Mouse (Mus musculus): ENCODE measurements around the gene Igdcc4.

Igdcc4 gene

DNA sequence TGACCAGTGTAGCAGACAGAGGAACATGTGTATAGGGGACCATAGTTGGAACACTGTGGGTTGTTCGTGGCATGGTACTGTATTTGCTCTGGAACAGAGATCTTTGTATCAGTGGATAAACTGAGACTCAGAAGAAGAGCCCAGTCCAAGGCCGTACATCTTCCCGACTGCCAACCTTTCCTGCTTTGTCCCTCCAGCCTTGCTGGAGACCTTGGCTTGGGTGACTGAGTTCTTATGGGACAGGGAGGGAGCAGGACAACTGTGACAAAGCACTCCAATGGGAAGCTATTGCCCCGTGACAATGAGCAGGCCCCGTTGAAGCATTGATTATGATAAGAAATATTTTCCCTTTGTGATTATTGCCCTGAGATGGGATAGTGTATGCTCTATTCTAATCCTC, 10.4 kb downstream of the Igdcc4 start:
- no peak for DNase-seq

GRCm38 (mm10) chr9:65113694-65114093, 12.4 kb downstream of the Igdcc4 start:
- DNase-seq = no peak

DNA sequence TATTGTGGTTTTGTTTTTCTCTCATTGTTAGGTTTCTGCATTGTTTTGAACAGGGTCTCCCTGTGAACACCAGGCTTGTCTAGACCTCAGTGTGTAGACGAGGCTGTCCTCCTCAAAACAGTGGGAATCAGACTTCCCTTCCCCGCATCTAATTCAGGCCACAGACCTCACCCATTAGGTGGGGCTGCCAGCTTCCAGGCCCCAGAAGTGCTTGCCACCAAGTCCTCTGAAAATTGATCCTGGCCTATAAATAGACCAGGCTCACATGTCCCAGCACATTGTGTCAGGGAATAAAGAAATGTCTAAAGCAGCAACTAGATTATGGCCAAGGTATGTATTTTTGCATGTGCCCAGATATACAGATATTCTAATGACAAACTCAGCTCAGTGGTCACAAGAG, 14.6 kb downstream of the Igdcc4 start:
- DNase-seq = no peak

GRCm38 (mm10) chr9:65117516-65117915, 16.2 kb downstream of the Igdcc4 start:
- no peak for DNase-seq

DNA sequence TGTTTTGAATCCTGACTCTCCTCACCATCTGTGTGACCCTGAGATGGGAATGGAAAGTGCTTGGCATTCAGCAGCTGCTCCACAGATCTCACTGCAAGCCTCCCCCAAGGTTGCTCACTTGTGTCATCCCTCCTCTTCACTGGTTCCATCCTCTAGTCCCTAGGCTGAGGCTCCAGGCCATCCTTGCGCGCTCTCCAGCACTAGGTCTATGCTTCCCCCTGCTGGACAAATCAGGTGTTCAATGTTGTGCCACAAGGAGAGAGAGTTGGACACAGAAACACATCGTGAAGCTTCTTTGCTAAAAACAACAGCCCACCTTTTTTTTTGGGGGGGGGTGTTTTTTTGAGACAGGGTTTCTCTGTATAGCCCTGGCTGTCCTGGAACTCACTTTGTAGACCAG, 19.6 kb downstream of the Igdcc4 start:
- peak; percentile 24 for DNase-seq

GRCm38 (mm10) chr9:65122545-65122944, 21.3 kb downstream of the Igdcc4 start:
- DNase-seq = no peak

DNA sequence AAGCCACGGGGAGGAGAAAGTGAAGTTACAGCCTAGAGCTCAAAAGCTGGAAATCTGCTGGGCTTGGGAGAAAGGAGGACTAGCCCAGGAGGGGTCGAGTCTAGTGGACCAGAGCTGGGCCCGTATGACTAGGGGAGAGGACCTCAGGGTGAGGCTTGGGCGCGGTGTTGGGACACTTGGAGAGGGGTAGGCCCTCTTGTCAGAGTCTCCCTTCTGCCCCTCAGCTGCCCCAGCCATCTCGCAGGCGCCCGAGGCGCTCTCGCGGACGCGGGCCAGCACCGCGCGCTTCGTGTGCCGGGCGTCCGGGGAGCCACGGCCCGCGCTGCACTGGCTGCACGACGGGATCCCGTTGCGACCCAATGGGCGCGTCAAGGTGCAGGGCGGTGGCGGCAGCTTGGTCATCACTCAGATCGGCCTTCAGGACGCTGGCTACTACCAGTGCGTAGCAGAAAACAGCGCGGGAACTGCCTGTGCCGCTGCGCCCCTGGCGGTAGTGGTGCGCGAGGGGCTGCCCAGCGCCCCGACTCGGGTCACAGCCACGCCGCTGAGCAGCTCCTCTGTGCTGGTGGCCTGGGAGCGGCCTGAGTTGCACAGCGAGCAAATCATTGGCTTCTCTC, 22.4 kb downstream of the Igdcc4 start:
- DNase-seq = no peak

- peak; percentile 23 for DNase-seq
These were observed 27.0 kb downstream of the Igdcc4 start for GRCm38 (mm10) chr9:65128123-65128815.

DNA sequence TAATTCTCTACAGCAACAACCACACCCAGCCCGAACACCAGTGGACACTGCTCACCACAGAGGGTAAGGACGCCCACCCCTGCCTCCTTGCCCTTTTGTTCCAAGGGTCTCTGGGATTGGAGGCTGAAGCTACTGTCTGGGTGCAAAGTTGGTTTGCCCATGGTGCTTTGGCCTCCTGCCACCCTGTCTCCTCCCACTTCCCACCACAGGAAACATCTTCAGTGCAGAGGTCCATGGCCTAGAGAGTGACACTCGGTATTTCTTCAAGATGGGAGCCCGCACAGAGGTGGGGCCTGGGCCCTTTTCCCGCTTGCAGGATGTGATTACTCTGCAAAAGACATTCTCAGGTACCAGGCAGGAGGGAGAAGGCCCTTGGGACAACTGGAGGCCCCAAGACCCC, 30.4 kb downstream of the Igdcc4 start:
- no peak for DNase-seq

- peak; percentile 26 for DNase-seq
These were observed 32.5 kb downstream of the Igdcc4 start for GRCm38 (mm10) chr9:65133739-65134138.

DNA sequence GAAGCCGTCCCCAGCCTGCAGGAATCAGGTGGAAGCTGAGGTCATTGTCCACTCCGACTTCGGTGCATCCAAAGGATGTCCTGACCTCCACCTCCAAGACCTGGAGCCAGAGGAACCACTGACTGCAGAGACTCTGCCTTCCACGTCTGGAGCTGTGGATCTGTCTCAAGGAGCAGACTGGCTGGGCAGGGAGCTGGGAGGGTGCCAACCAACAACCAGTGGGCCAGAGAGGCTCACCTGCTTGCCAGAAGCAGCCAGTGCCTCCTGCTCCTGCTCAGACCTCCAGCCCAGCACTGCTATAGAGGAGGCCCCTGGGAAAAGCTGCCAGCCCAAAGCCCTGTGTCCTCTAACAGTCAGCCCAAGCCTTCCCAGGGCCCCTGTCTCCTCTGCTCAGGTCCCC, 33.8 kb downstream of the Igdcc4 start:
- DNase-seq = no peak

DNA sequence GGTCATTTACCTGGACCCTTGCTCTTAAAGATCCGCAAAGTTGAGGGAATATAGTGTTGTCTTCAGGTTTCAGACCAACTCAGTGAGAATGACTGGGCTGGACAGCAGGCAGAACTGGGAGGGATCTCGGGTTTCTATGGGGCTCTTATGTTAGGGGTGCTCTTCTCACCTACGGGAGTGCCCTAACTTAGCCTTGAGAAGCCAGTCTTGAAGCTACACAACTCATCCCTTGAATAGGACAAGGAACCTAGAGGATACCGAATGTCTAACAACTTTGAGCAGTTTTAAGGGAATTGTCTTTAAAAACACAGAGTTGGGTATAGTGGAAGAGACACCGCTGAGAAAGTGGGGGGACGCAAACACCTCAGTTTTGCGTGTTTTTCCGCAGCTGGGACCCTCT, 39.2 kb downstream of the Igdcc4 start:
- DNase-seq = no peak

DNA sequence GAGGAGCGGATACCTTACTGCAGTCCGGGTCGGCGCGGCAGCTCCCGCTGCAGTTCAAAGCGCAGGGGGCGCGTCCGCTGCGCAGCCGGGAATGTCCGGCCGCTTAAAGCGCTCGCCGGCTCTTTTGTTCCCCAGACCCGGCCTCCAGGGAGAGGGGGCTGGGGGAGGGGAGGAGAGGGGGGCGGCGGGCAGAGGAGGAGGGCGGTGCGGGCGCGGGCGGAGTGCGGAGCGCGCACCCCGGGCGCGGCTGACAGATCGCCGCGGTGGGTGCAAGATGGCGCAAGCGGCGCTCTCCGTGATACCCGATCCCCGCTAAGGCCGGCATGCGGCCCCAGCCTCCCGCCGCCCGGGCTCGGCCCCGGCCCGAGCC, 39.6 kb downstream of the Igdcc4 start, which contains the start of gene Igdcc3:
TSS of gene Igdcc3 (plus strand) at position 254 of the 370 bp plus-strand sequence.
- DNase-seq = no peak

DNA sequence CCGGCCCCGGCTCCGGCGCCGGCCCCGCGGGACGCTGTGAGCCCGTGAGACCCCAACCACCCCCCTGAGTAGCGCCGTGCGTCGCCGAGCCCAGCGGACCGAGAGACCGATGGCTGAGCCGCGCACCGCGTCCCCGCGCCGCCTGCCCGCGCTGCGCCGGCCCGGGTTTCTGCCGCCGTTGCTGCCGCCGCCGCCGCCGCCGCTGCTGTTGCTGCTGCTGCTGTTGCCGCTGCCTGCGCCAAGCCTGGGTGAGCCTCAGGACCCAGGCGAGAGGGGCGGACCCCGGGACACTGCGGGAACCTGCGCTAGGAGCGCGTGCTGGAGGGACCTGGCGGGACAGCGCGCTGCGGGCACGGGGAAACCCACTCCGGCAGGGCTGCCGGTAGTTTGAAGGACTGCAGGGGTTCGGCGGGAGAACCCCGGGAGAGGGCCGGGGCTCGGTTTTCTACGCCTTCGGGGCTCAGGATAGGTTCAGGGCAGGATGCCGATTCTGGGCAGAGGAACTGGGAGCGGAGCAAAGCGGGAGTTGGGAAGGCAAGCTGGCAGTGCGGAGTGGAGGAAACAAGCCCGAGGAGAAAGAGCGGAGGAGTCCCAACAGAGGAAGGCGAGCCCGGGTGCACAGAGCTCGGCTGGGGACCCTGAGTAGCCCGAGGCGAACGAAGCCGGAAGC, 40.2 kb downstream of the Igdcc4 start:
- peak; percentile 20 for DNase-seq

DNA sequence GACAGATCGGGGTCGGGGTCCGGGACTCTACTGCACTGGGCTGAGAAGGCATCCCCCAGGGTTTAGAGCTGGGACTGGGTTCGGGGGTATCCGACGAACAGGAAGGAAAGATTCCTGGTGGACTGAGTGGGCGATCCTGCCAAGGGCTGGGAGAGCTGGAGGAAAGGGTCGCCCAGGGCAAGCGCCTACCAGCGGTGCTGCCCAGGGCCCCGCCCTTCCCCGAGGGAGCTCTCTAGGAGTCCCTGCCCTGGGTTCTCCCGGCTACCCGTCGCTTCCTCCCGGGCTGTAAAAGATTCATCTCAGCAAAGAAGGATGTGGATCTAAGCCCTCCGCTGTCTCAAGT, 40.7 kb downstream of the Igdcc4 start:
- DNase-seq = no peak

DNA sequence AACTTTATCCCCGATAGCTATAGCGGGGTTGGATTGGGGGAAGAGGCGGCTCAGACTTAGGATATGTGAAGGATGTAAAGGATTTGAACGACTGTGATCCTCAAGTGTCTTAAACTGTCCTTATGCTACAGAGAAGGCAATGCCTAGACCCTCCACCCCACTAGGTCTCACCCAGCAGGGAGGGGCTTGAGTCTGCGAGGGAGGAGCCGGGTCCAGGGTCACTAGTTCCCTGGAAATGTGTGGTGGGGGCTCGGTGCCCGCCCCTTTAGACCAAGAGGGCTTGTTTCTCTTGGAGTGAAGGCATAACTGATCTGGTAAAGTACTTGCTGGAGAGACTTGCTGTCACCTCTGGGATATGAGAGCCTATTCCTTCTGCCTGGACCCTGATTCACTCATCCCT, 41.1 kb downstream of the Igdcc4 start:
- DNase-seq = no peak

- DNase-seq = no peak
These were observed 44.7 kb downstream of the Igdcc4 start for GRCm38 (mm10) chr9:65146001-65146400.

GRCm38 (mm10) chr9:65148507-65148906, 47.2 kb downstream of the Igdcc4 start:
- no peak for DNase-seq

- DNase-seq = no peak
These were observed 51.5 kb downstream of the Igdcc4 start for GRCm38 (mm10) chr9:65152711-65153330.

DNA sequence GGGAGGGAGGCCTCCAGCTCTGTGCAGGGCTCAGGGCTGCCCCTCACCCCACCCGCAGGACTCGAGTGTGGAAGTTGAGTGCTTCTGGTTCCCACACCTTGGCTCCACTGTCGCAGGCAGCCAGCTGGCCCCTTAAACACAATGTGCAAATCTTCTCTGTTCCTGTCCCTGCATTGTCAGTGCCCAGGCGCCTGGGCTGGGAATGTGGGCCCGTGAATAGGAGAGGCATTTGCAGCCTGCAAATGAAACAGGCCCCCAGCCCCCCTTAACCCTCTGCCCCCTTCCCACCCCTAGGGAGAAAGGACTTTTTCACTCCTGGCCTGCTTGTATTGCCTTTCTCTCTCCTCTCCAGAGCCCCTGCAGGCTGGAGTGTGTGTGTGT, 52.0 kb downstream of the Igdcc4 start:
- DNase-seq = peak; percentile 47

GRCm38 (mm10) chr9:65154692-65155455, 53.6 kb downstream of the Igdcc4 start:
- DNase-seq = peak; percentile 48

DNA sequence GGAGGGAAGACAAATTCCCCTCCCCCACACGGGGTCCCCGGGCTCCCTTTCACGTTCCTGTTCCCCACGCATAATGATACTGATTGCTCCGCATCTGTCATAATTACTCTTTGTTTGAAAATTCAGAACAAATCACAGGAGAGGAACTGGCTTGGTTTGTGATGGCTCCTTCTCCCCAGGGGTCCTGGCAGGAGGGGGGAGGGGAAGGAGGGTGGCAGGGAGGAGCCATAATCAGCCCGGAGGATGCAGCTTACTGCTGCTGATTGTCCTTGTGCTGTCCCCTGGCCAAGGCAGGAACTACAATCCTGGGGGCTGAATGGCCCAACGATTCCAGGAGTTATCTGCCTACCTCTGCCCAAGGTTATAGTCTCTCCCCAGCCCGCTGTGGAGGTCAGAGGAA, 55.3 kb downstream of the Igdcc4 start:
- DNase-seq = no peak

DNA sequence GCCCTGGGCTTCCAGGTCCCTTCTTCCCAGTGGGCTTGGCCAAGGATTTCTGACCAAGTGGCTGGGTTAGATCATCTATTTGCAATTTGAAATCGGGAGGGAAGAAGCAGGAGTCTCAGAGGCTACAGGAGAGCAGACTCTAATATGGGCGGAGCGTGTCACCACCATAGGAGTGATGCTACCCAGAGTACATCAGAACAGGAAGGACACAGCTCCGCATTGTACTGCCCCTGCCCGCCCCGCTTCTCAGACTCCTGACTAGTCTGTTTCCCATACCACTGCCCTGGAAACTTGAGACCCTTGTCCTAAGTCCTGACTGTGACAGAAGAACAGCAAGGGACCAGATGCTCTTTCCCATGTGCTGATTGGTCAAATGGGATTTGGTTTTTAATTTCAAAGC, 56.3 kb downstream of the Igdcc4 start:
- no peak for DNase-seq

Measured in kidney, adult 11 months (tissue).